In genomic region chr3:108772211-108772610, GRCm38 (mm10) we compare ENCODE assay signal across 14 mouse cellular contexts. TPM values are rescaled to one million over a fixed set of nuclear protein-coding genes. Genes with fewer than 3 reads are reported as not detected.
DNase-seq lines count a peak whose midpoint lies in the region; ATAC-seq and TF ChIP-seq lines count a peak whose summit lies in the region.
"Had no signal": no experiment of that assay in that cellular context is flagged by ENCODE, and none has a peak within 500 bp of the region (broad histone marks: within the 10 kb centered on the region; RNA-seq: fewer than 3 reads in every experiment).

No protein-coding gene starts in this region.

- no peaks in the 10 kb centered on the region for H3K27me3 ChIP-seq in intestine, embryonic 16.5 days (replicated peaks; ENCODE audit: control insufficient read depth, insufficient read depth, low read length)
- H3K27me3 ChIP-seq in intestine, postnatal 0 days (replicated peaks; ENCODE audit: control insufficient read depth, insufficient read depth, low read length), result no peaks in the 10 kb centered on the region
- H3K27me3 ChIP-seq: neural tube, embryonic 15.5 days had no signal

- no peak overlapping the region for H3K27ac ChIP-seq in intestine, embryonic 16.5 days (ENCODE audit: low read length)
- no peak overlapping the region for H3K27ac ChIP-seq in intestine, postnatal 0 days (ENCODE audit: low read depth, low read length)
- H3K27ac ChIP-seq: hindbrain, embryonic 10.5 days; neural tube, embryonic 15.5 days had no signal

- DNase-seq in layer of hippocampus, adult 18-20 months (ENCODE audit: low spot score in 2 of 2), result peak; percentile 52 to 77
- DNase-seq in layer of hippocampus, adult 9-10 months (ENCODE audit: low spot score), result no peak
- DNase-seq in urinary bladder, adult 2 months (ENCODE audit: low spot score), result peak; percentile 55
- no peak for DNase-seq in urinary bladder, postnatal 4 days (ENCODE audit: low spot score in 2 of 2)
- DNase-seq in layer of hippocampus, adult 9-11 months, result peak; percentile 53
- DNase-seq in spleen, postnatal 14 days (ENCODE audit: low spot score in 2 of 2), result no peak
- DNase-seq: adrenal gland, postnatal 14 days; cerebellum, adult 9-10 months had no signal

- no peaks in the 10 kb centered on the region for H3K36me3 ChIP-seq in intestine, embryonic 16.5 days (ENCODE audit: control insufficient read depth, insufficient read depth, low read length)
- H3K36me3 ChIP-seq in intestine, postnatal 0 days (ENCODE audit: control insufficient read depth, insufficient read depth), result no peaks in the 10 kb centered on the region
- H3K36me3 ChIP-seq: hindbrain, embryonic 10.5 days; neural tube, embryonic 15.5 days had no signal

- H3K4me1 ChIP-seq in intestine, embryonic 16.5 days (ENCODE audit: control insufficient read depth, insufficient read depth, low read length), result peaks cover 11% of the 10 kb centered on the region; the same call in 1 of the 2 replicates
- 0 out of 2 replicates have a peak, but pooled peaks cover 4% of the 10 kb centered on the region for H3K4me1 ChIP-seq in intestine, postnatal 0 days (replicated peaks; ENCODE audit: control insufficient read depth, insufficient read depth, low read length)

- no peak overlapping the region for H3K4me3 ChIP-seq in intestine, embryonic 16.5 days (ENCODE audit: low read length)
- H3K4me3 ChIP-seq in intestine, postnatal 0 days (ENCODE audit: low read depth, low read length), result no peak overlapping the region
- H3K4me3 ChIP-seq: hindbrain, embryonic 10.5 days; neural tube, embryonic 15.5 days had no signal

- no peak overlapping the region for H3K9ac ChIP-seq in intestine, embryonic 16.5 days (ENCODE audit: low read depth, low read length)
- no peak overlapping the region for H3K9ac ChIP-seq in intestine, postnatal 0 days (ENCODE audit: low read depth, low read length)
- H3K9ac ChIP-seq: neural tube, embryonic 15.5 days had no signal

- ATAC-seq in intestine, embryonic 16.5 days, result no peak
- no peak for ATAC-seq in intestine, postnatal 0 days

- no peak overlapping the region for H3K4me2 ChIP-seq in intestine, embryonic 16.5 days (ENCODE audit: low read depth, low read length)
- no peak overlapping the region for H3K4me2 ChIP-seq in intestine, postnatal 0 days (replicated peaks; ENCODE audit: low read depth)
- H3K4me2 ChIP-seq: neural tube, embryonic 15.5 days had no signal

- no peak for TF ChIP-seq CTCF in intestine, postnatal 0 days (IDR thresholded peaks at IDR 0.05; ENCODE audit: low read depth)

- WGBS in intestine, embryonic 16.5 days, result 86% methylated on average over 13 of the region's 13 CpGs
- WGBS in intestine, postnatal 0 days, result 88% methylated on average over 13 of the region's 13 CpGs

- no peaks in the 10 kb centered on the region for H3K9me3 ChIP-seq in intestine, embryonic 16.5 days (ENCODE audit: control insufficient read depth, low read length)
- H3K9me3 ChIP-seq in intestine, postnatal 0 days (ENCODE audit: control insufficient read depth), result no peaks in the 10 kb centered on the region
- H3K9me3 ChIP-seq: hindbrain, embryonic 10.5 days; neural tube, embryonic 15.5 days had no signal

RNA-seq across cellular contexts. Expression of gene Aknad1, which starts 32.8 kb away (rescaled TPM):
- total RNA-seq in layer of hippocampus, adult 18-20 months (2021), result not detected
- polyA plus RNA-seq in urinary bladder, adult 2 months (2012; rRNA removed), result 2.6 and 2.9 TPM in 2 replicates
- polyA plus RNA-seq in intestine, embryonic 16.5 days (2015; fragmentation: Nextera tagmentation; extraction: Ambion mirVana), result 0.21 and 0.50 TPM in 2 replicates
- polyA plus RNA-seq in intestine, postnatal 0 days (2015; fragmentation: Nextera tagmentation; extraction: Ambion mirVana), result 0.14 and 0.16 TPM in 2 replicates
- total RNA-seq: adrenal gland, postnatal 14 days; liver, adult 2 months had no signal
- polyA plus RNA-seq: kidney, embryonic 14.5 days; liver, adult 2 months had no signal

RNA-seq across cellular contexts. Expression of gene Gpsm2, which starts 50.1 kb away (rescaled TPM):
- 10 to 100 TPM; 10.8 to 14.1 TPM for total RNA-seq in layer of hippocampus, adult 18-20 months (2021)
- 26.2 and 26.8 TPM in 2 replicates for polyA plus RNA-seq in urinary bladder, adult 2 months (2012; rRNA removed)
- polyA plus RNA-seq in intestine, embryonic 16.5 days (2015; fragmentation: Nextera tagmentation; extraction: Ambion mirVana), result 45.3 and 49.5 TPM in 2 replicates
- polyA plus RNA-seq in intestine, postnatal 0 days (2015; fragmentation: Nextera tagmentation; extraction: Ambion mirVana), result 26.7 and 27.8 TPM in 2 replicates

Comparison
In these comparisons a context has a peak if more than half of its experiments do, and no peak if none do; other contexts are left out.
1. DNase-seq: peak in layer of hippocampus, adult 18-20 months (2 of 2), urinary bladder, adult 2 months (single experiment) and layer of hippocampus, adult 9-11 months (single experiment); none in layer of hippocampus, adult 9-10 months (single experiment), urinary bladder, postnatal 4 days (0 of 2) and spleen, postnatal 14 days (0 of 2).